Mouse (Mus musculus) cerebellum, adult 2 months (tissue): ENCODE results near the gene Hnrnpm. TPM values are rescaled to one million over a fixed set of nuclear protein-coding genes. Genes with fewer than 3 reads are reported as not detected.
A peak's percentile ranks its signal among the peaks of the same experiment; 100 is the strongest.
"Not testable (repeated sequence)": the region's sequence is repeated elsewhere in the genome, so short reads cannot be mapped to it uniquely, and the experiment has no call there.

Experiments used
- DNase-seq, 2 experiments: peaks; one replicate each; pipeline ENCODE4 v3.0.0; 2021
- H3K27ac ChIP-seq: fragments of 200-500 bp; 2 replicates; pipeline ENCODE4 v1.5.1; 2012; ENCODE audit warnings: low read length, control low read depth, inconsistent platforms; ENCODE audit not compliant: insufficient read depth
- H3K27me3 ChIP-seq: fragments of 200-500 bp; 2 replicates; pipeline ENCODE4 v1.6.1; 2012; ENCODE audit warnings: inconsistent platforms, mild to moderate bottlenecking, low read length, moderate library complexity; ENCODE audit not compliant: control insufficient read depth, insufficient read depth
- H3K4me1 ChIP-seq: fragments of 200-500 bp; 2 replicates; pipeline ENCODE4 v1.6.1; 2011; ENCODE audit warnings: low read length; ENCODE audit not compliant: control insufficient read depth, insufficient read depth
- H3K4me3 ChIP-seq: fragments of 200-500 bp; replicated peaks from 2 replicates; pipeline ENCODE3; 2011; ENCODE audit warnings: mild to moderate bottlenecking, low read depth, low read length, control low read depth; ENCODE audit not compliant: insufficient read depth
- CTCF ChIP-seq: fragments of 200-500 bp; IDR thresholded peaks from 2 replicates; pipeline ENCODE4 v1.5.1; 2011; ENCODE audit warnings: low read depth, mild to moderate bottlenecking, control low read depth, low read length, moderate library complexity, borderline replicate concordance; ENCODE audit not compliant: insufficient read depth
- POLR2A ChIP-seq: fragments of 200-500 bp; IDR thresholded peaks from 2 replicates; pipeline ENCODE4 v1.6.1; 2011; ENCODE audit warnings: low read length, control low read depth, borderline replicate concordance; ENCODE audit not compliant: insufficient read depth
- WGBS: fragments of 180-500 bp; shearing (Covaris S2); methylation state at CpG from one replicate; pipeline ENCODE4 v1.1.7; 2018; 5-methylcytosine and 5-hydroxymethylcytosine counted together
- polyA plus RNA-seq: library from polyadenylated mRNA; depleted of rRNA; stranded (reverse); fragments of >200 nt; gene quantifications from 2 replicates; pipeline ENCODE4 v1.2.3, GENCODE M21; 2012

Gene Hnrnpm
- polyA plus RNA-seq, 1 experiment, result 273 TPM

DNA sequence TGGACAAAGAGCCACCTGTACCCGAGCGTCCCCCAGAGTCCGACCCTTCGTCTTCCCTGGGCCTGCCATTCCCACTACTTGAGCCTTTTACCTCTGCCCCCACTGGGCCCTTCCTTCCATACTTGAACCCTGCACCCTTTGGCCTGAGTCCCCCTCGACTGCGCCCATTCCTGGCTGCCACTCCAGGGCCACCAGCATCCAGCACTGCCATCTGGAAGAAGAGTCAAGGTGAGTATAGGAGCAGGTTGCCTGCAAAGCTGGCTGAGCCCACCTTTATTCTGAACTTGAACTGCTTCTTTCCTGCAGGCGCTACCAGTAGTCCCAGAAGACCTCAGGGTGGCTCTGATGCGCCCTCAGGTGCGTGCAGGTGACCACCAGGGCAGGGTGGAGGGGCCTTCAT, 55.4 kb downstream of the Hnrnpm start:
- H3K27ac ChIP-seq, result peak overlapping the region; percentile 81
- H3K4me3 ChIP-seq, result peak overlapping the region; percentile 7
- TF ChIP-seq CTCF (no peak), POLR2A (no peak)
- 58% methylated on average over 9 of the region's 9 CpGs for WGBS
- H3K4me1 ChIP-seq, result peaks cover 28% of the 10 kb centered on the region
- H3K27me3 ChIP-seq, result no peaks in the 10 kb centered on the region
- DNase-seq, result peak in 1 of 2 experiments; percentile 41

DNA sequence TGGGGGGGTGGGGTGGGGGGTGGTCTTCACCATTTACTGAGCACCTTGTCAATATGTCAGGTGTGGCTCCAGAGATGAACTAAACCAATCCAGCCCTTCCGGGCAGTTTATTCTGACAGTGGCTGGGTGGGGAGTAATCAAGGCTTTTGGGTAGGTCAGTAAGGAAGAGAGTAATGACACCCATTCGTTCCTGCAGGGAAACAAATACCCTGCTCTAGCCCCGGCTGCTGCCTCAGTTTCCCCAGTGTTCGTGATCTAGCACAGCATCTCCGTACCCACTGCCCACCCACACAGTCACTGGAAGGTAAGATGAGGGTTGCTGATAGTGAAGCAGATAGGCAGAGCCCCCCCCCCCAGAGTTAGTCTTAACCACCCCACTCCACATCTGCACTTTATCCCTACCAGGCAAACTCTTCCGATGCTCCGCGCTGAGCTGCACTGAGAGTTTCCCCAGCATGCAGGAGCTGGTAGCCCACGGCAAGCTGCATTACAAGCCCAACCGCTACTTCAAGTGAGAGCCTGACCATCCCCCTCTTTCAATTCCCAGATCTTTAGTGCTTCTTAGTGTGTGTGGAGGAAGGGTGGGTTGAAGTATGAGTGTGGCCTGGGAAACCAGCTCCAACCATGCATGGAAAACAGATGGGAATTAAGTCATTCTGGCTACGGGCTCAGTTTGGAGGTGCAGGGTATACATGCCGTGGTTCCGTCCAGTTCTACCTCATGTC, 56.3 kb downstream of the Hnrnpm start:
- H3K27ac ChIP-seq, result peak overlapping the region; percentile 81
- no peaks in the 10 kb centered on the region for H3K27me3 ChIP-seq
- no peak for DNase-seq
- H3K4me1 ChIP-seq, result peaks cover 28% of the 10 kb centered on the region
- WGBS, result 59% methylated on average over 13 of the region's 13 CpGs
- TF ChIP-seq POLR2A (no peak), CTCF (no peak)
- H3K4me3 ChIP-seq, result peak overlapping the region; percentile 35

DNA sequence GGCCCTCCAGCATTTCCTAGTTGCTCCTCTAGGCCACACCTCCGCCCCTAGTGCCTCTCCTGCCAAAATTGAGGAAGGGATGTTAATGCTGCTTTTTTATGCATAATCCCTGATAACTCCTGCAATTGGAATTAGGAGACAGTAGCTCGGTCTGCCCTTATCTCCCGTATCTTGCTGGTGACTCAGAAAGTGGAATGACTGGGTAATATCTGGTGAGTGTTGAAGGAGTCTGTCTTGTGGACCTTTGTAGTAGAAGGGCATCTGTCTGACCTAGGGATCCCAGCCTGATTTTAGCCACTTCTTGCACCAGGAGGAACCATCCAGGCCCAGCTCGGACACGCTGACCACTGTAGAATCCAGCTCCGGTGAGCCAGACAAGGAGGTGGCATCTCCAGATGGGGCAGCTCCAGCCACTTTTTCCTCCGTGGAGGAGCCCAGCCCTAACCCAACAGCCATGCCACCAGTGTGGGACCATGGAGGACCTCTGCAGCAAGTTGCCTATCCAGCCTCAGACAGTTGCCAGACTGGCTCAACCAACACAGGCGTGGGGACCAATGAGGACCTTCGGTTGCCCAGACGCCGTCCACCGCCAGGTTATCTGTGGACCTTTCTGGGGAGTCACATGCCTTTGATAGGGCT, 57.1 kb downstream of the Hnrnpm start:
- H3K27ac ChIP-seq, result peak overlapping the region; percentile 34; the same call in 1 of the 2 replicates
- TF ChIP-seq CTCF, result no peak
- no peaks in the 10 kb centered on the region for H3K27me3 ChIP-seq
- peak overlapping the region; percentile 89 for H3K4me3 ChIP-seq
- DNase-seq, result peak; percentile 33 to 44
- peaks cover 28% of the 10 kb centered on the region for H3K4me1 ChIP-seq
- 51% methylated on average over 12 of the region's 12 CpGs for WGBS

DNA sequence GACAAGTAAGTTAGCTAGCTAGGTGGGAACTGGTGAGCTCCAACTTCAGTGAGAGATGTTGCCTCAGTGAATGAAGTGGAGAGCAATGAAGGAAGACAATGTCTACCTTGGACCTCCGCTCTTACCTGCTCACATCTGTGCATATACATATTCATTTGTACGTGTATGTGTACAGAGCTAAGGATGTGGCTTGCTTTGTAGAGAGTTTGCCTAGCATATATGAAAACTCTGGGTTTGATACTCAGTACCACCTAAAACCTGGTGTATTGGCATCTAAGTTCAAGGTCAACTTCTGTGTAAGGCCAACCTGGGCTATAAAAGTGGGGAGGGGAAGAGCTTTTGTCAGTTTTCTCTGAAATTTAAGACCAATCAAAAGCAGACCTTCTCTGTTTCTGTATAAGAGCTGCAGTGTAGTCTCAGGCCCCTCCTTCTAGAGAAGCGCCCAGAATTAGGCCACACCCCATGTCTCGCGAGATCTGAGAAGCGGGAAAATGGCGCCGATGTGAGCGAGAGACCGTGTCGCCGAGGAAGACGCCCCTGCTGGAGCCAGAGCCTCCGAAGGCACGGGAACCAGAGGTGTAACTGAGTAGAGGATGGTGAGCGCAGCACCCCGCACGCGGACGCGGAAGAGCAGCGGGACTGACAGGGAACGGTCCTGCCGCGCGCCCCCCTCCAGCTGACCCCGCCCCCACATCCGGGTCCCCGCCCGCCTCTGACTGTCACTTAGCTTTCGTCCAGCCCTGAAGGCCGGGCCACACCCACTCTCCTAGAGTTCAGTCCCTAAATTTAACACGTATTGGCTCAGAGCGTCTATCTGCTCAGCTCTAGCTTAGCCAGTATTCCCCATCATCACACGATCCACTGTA, 57.8 kb downstream of the Hnrnpm start, which contains the start of gene Zfp414:
TSS of gene Zfp414 (plus strand) at position 470 of the 866 bp plus-strand sequence.
- 4% methylated on average over 35 of the region's 35 CpGs for WGBS
- Histone ChIP-seq H3K27me3 (no peaks in the 10 kb centered on the region), H3K4me3 (peak within 1 kb of the TSS; percentile 89), H3K4me1 (peaks cover 28% of the 10 kb centered on the region), H3K27ac (peak within 1 kb of the TSS; percentile 85)
- peak; percentile 90 to 92 for DNase-seq
- TF ChIP-seq POLR2A (peak; percentile 92), CTCF (no peak)

DNA sequence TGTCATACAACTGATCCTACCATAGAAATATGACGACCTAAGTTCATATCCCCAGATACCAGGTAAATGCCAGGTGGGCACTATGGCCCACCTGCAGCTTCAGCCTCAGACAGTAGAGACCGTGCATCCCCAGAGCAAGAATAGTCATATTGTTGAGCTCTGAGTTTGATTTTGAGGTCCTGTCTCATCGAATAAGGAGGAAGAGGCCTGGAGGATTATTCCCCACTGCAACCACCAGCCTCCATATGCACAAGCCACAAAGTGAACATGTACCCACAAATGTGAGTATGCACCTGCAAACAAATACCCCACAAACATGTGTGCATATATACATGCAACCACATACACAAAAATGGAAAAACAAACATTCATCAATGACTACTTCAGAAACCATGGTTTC, 59.4 kb downstream of the Hnrnpm start:
- no peak overlapping the region for H3K27ac ChIP-seq
- DNase-seq, result no peak
- no peak overlapping the region for H3K4me3 ChIP-seq
- H3K4me1 ChIP-seq, result peaks cover 25% of the 10 kb centered on the region
- no peaks in the 10 kb centered on the region for H3K27me3 ChIP-seq
- TF ChIP-seq CTCF (no peak), POLR2A (no peak)
- 93% methylated on average over 3 of the region's 3 CpGs for WGBS

DNA sequence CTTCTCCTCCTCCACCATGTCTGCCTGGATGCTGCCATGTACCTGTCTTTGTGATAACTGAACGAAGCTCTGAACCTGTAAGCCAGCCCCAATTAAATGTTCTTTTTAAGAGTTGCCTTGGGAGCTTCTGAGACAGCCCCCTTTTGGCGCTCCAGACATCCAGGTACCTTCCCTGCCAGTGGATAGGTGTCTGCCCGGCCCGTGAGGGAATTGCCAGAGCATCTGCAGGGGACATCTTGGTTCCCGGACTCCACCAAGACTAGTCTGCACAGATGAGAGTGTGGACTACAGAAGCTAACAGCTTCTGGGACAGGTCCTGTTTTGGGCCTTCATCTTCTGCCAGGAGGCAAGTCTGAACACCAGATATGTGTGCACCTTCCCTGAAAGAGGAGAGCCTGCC, 72.9 kb downstream of the Hnrnpm start:
- H3K27ac ChIP-seq, H3K27me3 ChIP-seq, H3K4me1 ChIP-seq, DNase-seq, H3K4me3 ChIP-seq: not testable (repeated sequence)
- 84% methylated on average over 5 of the region's 5 CpGs for WGBS

DNA sequence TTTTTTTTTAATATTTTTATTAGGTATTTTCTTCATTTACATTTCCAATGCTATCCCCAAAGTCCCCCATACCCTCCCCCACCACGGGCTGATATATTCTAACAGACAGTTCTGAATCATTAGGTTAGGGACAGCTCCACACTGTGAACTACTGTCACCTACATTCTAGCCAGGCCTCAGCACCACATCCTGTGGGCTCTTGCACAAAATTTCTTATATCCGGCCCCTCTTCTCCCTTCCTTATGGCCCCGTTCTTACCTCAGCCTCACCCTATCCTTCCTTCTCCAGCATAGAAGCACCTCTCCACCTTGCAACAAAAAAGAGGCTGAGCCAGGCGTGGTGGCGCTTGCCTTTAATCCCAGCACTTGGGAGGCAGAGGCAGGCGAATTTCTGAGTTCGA, 76.1 kb downstream of the Hnrnpm start:
- no peak for DNase-seq
- Histone ChIP-seq H3K4me1 (no peaks in the 10 kb centered on the region), H3K27me3 (no peaks in the 10 kb centered on the region), H3K27ac (no peak overlapping the region), H3K4me3 (no peak overlapping the region)
- TF ChIP-seq CTCF (no peak), POLR2A (no peak)
- WGBS, result 85% methylated on average over 7 of the region's 7 CpGs
